ENCODE assay signal across 35 mouse cellular contexts in genomic region chr8:9865150-9865549, GRCm38 (mm10). TPM values are rescaled to one million over a fixed set of nuclear protein-coding genes. Genes with fewer than 3 reads are reported as not detected.
DNase-seq lines count a peak whose midpoint lies in the region; ATAC-seq and TF ChIP-seq lines count a peak whose summit lies in the region.
"Had no signal": no experiment of that assay in that cellular context is flagged by ENCODE, and none has a peak within 500 bp of the region (broad histone marks: within the 10 kb centered on the region; RNA-seq: fewer than 3 reads in every experiment).

No protein-coding gene starts in this region.

- no peaks in the 10 kb centered on the region for H3K9me3 ChIP-seq in forebrain, postnatal 0 days (ENCODE audit: low read length)
- no peaks in the 10 kb centered on the region for H3K9me3 ChIP-seq in forebrain, embryonic 12.5 days
- H3K9me3 ChIP-seq: embryonic facial prominence, embryonic 12.5 days; heart, embryonic 15.5 days; hindbrain, embryonic 15.5 days; limb, embryonic 15.5 days; lung, embryonic 15.5 days; stomach, embryonic 15.5 days had no signal

- H3K4me2 ChIP-seq in forebrain, postnatal 0 days (ENCODE audit: low read depth) = no peak overlapping the region
- H3K4me2 ChIP-seq in forebrain, embryonic 12.5 days = no peak overlapping the region
- H3K4me2 ChIP-seq: embryonic facial prominence, embryonic 12.5 days; heart, embryonic 15.5 days; hindbrain, embryonic 15.5 days; limb, embryonic 15.5 days; lung, embryonic 15.5 days; stomach, embryonic 15.5 days had no signal

- no peaks in the 10 kb centered on the region for H3K27me3 ChIP-seq in forebrain, postnatal 0 days (ENCODE audit: insufficient read depth, low read length)
- no peaks in the 10 kb centered on the region for H3K27me3 ChIP-seq in forebrain, embryonic 12.5 days
- H3K27me3 ChIP-seq: embryonic facial prominence, embryonic 12.5 days; heart, embryonic 15.5 days; hindbrain, embryonic 15.5 days; limb, embryonic 15.5 days; lung, embryonic 15.5 days; stomach, embryonic 15.5 days had no signal

- H3K4me3 ChIP-seq in forebrain, postnatal 0 days (ENCODE audit: low read depth, low read length) = no peak overlapping the region
- H3K4me3 ChIP-seq in forebrain, embryonic 12.5 days (replicated peaks) = no peak overlapping the region
- H3K4me3 ChIP-seq: embryonic facial prominence, embryonic 12.5 days; erythroblast, embryonic 14.5 days; heart, embryonic 15.5 days; hindbrain, embryonic 15.5 days; limb, embryonic 15.5 days; lung, embryonic 15.5 days; myocyte; stomach, embryonic 15.5 days had no signal

- ATAC-seq in forebrain, postnatal 0 days = peak; percentile 50
- ATAC-seq in forebrain, embryonic 12.5 days (ENCODE audit: low FRiP score) = no peak
- ATAC-seq: activated CD4-positive, CD25-positive, alpha-beta regulatory T cell, adult 4 months; forebrain, embryonic 14.5 days; midbrain, embryonic 16.5 days had no signal

- no peak overlapping the region for H3K9ac ChIP-seq in forebrain, postnatal 0 days
- no peak overlapping the region for H3K9ac ChIP-seq in forebrain, embryonic 12.5 days
- H3K9ac ChIP-seq: embryonic facial prominence, embryonic 12.5 days; heart, embryonic 15.5 days; hindbrain, embryonic 15.5 days; limb, embryonic 15.5 days; liver, embryonic 14.5 days; lung, embryonic 15.5 days; stomach, embryonic 15.5 days had no signal

- no peak for TF ChIP-seq CTCF in forebrain, postnatal 0 days (IDR thresholded peaks at IDR 0.05; ENCODE audit: low read depth)

- WGBS in forebrain, postnatal 0 days = 74% methylated on average over 9 of the region's 9 CpGs
- 91% methylated on average over 9 of the region's 9 CpGs for WGBS in forebrain, embryonic 12.5 days

- intact Hi-C loops in left cerebral cortex, postnatal 14 days (cut with DNase I) = no loop called here

- H3K4me1 ChIP-seq in forebrain, postnatal 0 days (ENCODE audit: insufficient read depth) = no peaks in the 10 kb centered on the region
- no peaks in the 10 kb centered on the region for H3K4me1 ChIP-seq in forebrain, embryonic 12.5 days
- H3K4me1 ChIP-seq: embryonic facial prominence, embryonic 12.5 days; heart, embryonic 15.5 days; hindbrain, embryonic 15.5 days; limb, embryonic 15.5 days; lung, embryonic 15.5 days; stomach, embryonic 15.5 days had no signal

- H3K36me3 ChIP-seq in forebrain, postnatal 0 days (ENCODE audit: insufficient read depth) = no peaks in the 10 kb centered on the region
- H3K36me3 ChIP-seq in forebrain, embryonic 12.5 days (replicated peaks) = no peaks in the 10 kb centered on the region
- H3K36me3 ChIP-seq: embryonic facial prominence, embryonic 12.5 days; heart, embryonic 15.5 days; hindbrain, embryonic 15.5 days; limb, embryonic 15.5 days; lung, embryonic 15.5 days; stomach, embryonic 15.5 days had no signal

- DNase-seq in forebrain, postnatal 0 days = no peak
- peak; percentile 21 to 64 for DNase-seq in frontal cortex, adult 2 months (ENCODE audit: extremely low spot score in 1 of 2, low spot score in 1 of 2)
- peak; percentile 32 to 37 for DNase-seq in left cerebral cortex, postnatal 14 days (ENCODE audit: low spot score in 2 of 2)
- DNase-seq in right cerebral cortex, postnatal 25 days = peak; percentile 22
- no peak for DNase-seq in urinary bladder, postnatal 36 days (ENCODE audit: low spot score in 2 of 2)
- no peak for DNase-seq in lung, adult 18-20 months
- no peak for DNase-seq in layer of hippocampus, postnatal 25 days (ENCODE audit: extremely low spot score in 1 of 2, low spot score in 1 of 2)
- DNase-seq: adrenal gland, adult 8-10 months; cerebellum, adult 2 months; cerebellum, postnatal 25 days; kidney, adult 2 months; kidney, postnatal 25 days; thymus, adult 18-20 months; thymus, postnatal 36 days had no signal

- H3K27ac ChIP-seq in forebrain, postnatal 0 days (ENCODE audit: low read depth, low read length) = no peak overlapping the region
- H3K27ac ChIP-seq in forebrain, embryonic 12.5 days = no peak overlapping the region
- H3K27ac ChIP-seq: embryonic facial prominence, embryonic 12.5 days; heart, embryonic 15.5 days; hindbrain, embryonic 15.5 days; limb, embryonic 15.5 days; liver, embryonic 14.5 days; lung, embryonic 15.5 days; macrophage; stomach, embryonic 15.5 days had no signal

RNA-seq across cellular contexts. Expression of gene Gm10217, which starts 1.1 kb away (rescaled TPM):
- not detected in 2 replicates for total RNA-seq in forebrain, postnatal 0 days (2014; rRNA removed)
- polyA plus RNA-seq in forebrain, postnatal 0 days (2015; fragmentation: Nextera tagmentation; extraction: Ambion mirVana) = not detected in 2 replicates
- polyA plus RNA-seq in forebrain, embryonic 12.5 days (2016; fragmentation: Nextera tagmentation; extraction: Ambion mirVana) = not detected in 2 replicates
- polyA plus RNA-seq in frontal cortex, adult 2 months (2012; rRNA removed) = not detected in 2 replicates
- not detected for total RNA-seq in left cerebral cortex, postnatal 14 days (2021)
- not detected for total RNA-seq in layer of hippocampus, postnatal 25 days (2021)
- total RNA-seq: adrenal gland, adult 8-10 months; gastrocnemius, adult 18-20 months; gastrocnemius, postnatal 4 days; hematopoietic stem cell, adult 5-6 weeks; layer of hippocampus, adult 8-10 months; left cerebral cortex, adult 8-10 months had no signal
- polyA plus RNA-seq: activated CD4-positive, CD25-positive, alpha-beta regulatory T cell, adult 4 months; cerebellum, adult 2 months; embryonic facial prominence, embryonic 12.5 days; erythroblast, embryonic 14.5 days; forebrain, embryonic 14.5 days; heart, embryonic 15.5 days; hindbrain, embryonic 15.5 days; intestine, embryonic 14.5 days; kidney, adult 2 months; limb, embryonic 15.5 days; liver, embryonic 14.5 days; lung, embryonic 15.5 days; macrophage; midbrain, embryonic 16.5 days; myocyte; neural tube, embryonic 14.5 days; stomach, embryonic 15.5 days had no signal

Comparison
In these comparisons a context has a peak if more than half of its experiments do, and no peak if none do; other contexts are left out.
1. DNase-seq: peak in frontal cortex, adult 2 months (2 of 2), left cerebral cortex, postnatal 14 days (2 of 2) and right cerebral cortex, postnatal 25 days (single experiment); none in forebrain, postnatal 0 days (single experiment), urinary bladder, postnatal 36 days (0 of 2), lung, adult 18-20 months (0 of 2) and layer of hippocampus, postnatal 25 days (0 of 2).